In genomic region chr1:165891686-165892085, GRCm38 (mm10) we compare ENCODE assay signal across 15 mouse cellular contexts.
DNase-seq lines count a peak whose midpoint lies in the region; ATAC-seq and TF ChIP-seq lines count a peak whose summit lies in the region.
"Had no signal": no experiment of that assay in that cellular context is flagged by ENCODE, and none has a peak within 500 bp of the region (broad histone marks: within the 10 kb centered on the region; RNA-seq: fewer than 3 reads in every experiment).

No protein-coding gene starts in this region.

- TF ChIP-seq EP300 in heart, postnatal 0 days (IDR thresholded peaks at IDR 0.05; ENCODE audit: low read depth), result no peak

- no peak for DNase-seq in heart, postnatal 0 days (ENCODE audit: low spot score)
- no peak for DNase-seq in heart, postnatal 4 days
- peak; percentile 4 for DNase-seq in lung, postnatal 25 days (ENCODE audit: low spot score)
- DNase-seq in lung, adult 18-20 months, result no peak
- DNase-seq in ES-CJ7 (ENCODE audit: low read depth, low spot score), result peak; percentile 28
- peak; percentile 60 for DNase-seq in naive thymus-derived CD4-positive, alpha-beta T cell, adult 2 months (ENCODE audit: low read depth)
- no peak for DNase-seq in cerebellum, adult 2 months
- DNase-seq: cerebellum, adult 11 months; kidney, postnatal 10 days; liver; right cerebral cortex, postnatal 4 days had no signal

- no peaks in the 10 kb centered on the region for H3K27me3 ChIP-seq in heart, postnatal 0 days (ENCODE audit: control insufficient read depth, insufficient read depth, low read length)
- no peaks in the 10 kb centered on the region for H3K27me3 ChIP-seq in cerebellum, adult 2 months (ENCODE audit: control insufficient read depth, insufficient read depth, low read length)
- H3K27me3 ChIP-seq: midbrain, embryonic 12.5 days had no signal

- no peaks in the 10 kb centered on the region for H3K4me1 ChIP-seq in heart, postnatal 0 days (ENCODE audit: control insufficient read depth, insufficient read depth)
- H3K4me1 ChIP-seq in cerebellum, adult 2 months (ENCODE audit: control insufficient read depth, insufficient read depth, low read length), result no peaks in the 10 kb centered on the region
- H3K4me1 ChIP-seq: midbrain, embryonic 12.5 days had no signal

- no peak for TF ChIP-seq POLR2A in cerebellum, adult 2 months (IDR thresholded peaks at IDR 0.05; ENCODE audit: borderline replicate concordance, insufficient read depth, low read length)

- H3K4me2 ChIP-seq in heart, postnatal 0 days (ENCODE audit: low read depth, low read length), result no peak overlapping the region
- H3K4me2 ChIP-seq: heart, embryonic 11.5 days; hindbrain, embryonic 14.5 days; midbrain, embryonic 12.5 days had no signal

- no peaks in the 10 kb centered on the region for H3K9me3 ChIP-seq in heart, postnatal 0 days (replicated peaks; ENCODE audit: control insufficient read depth, low read length)
- H3K9me3 ChIP-seq: midbrain, embryonic 12.5 days had no signal

- no peak overlapping the region for H3K9ac ChIP-seq in heart, postnatal 0 days (replicated peaks; ENCODE audit: low read depth, low read length)
- H3K9ac ChIP-seq: hindbrain, embryonic 14.5 days; midbrain, embryonic 12.5 days had no signal

- H3K4me3 ChIP-seq in heart, postnatal 0 days (ENCODE audit: low read depth, low read length), result no peak overlapping the region
- H3K4me3 ChIP-seq in cerebellum, adult 2 months (replicated peaks; ENCODE audit: insufficient read depth, low read depth, low read length), result no peak overlapping the region
- H3K4me3 ChIP-seq: midbrain, embryonic 12.5 days had no signal

- WGBS in heart, postnatal 0 days, result 81% methylated on average over 2 of the region's 2 CpGs
- WGBS in cerebellum, adult 2 months, result 87% methylated on average over 2 of the region's 2 CpGs

- H3K36me3 ChIP-seq in heart, postnatal 0 days (replicated peaks; ENCODE audit: control insufficient read depth, insufficient read depth, low read length), result peaks cover 47% of the 10 kb centered on the region

- ATAC-seq in heart, postnatal 0 days (ENCODE audit: insufficient read depth, low read depth), result no peak
- ATAC-seq in frontal cortex, adult (ENCODE audit: low TSS enrichment), result no peak

- H3K27ac ChIP-seq in heart, postnatal 0 days (ENCODE audit: low read depth), result no peak overlapping the region
- H3K27ac ChIP-seq in cerebellum, adult 2 months (ENCODE audit: insufficient read depth, low read length), result no peak overlapping the region
- H3K27ac ChIP-seq: hindbrain, embryonic 14.5 days; midbrain, embryonic 12.5 days had no signal

- peak; percentile 33 for TF ChIP-seq CTCF in heart, postnatal 0 days (IDR thresholded peaks at IDR 0.05; ENCODE audit: low read depth)
- TF ChIP-seq CTCF in cerebellum, adult 2 months (IDR thresholded peaks at IDR 0.05; ENCODE audit: borderline replicate concordance, insufficient read depth, low read depth, low read length), result no peak

Comparison
In these comparisons a context has a peak if more than half of its experiments do, and no peak if none do; other contexts are left out.
1. DNase-seq: peak in lung, postnatal 25 days (single experiment), ES-CJ7 (single experiment) and naive thymus-derived CD4-positive, alpha-beta T cell, adult 2 months (single experiment); none in heart, postnatal 0 days (single experiment), heart, postnatal 4 days (single experiment), lung, adult 18-20 months (0 of 2) and cerebellum, adult 2 months (0 of 2).